Mouse (Mus musculus) hindbrain, postnatal 0 days (tissue): ENCODE measurements around the gene Sf3a3. TPM values are rescaled to one million over a fixed set of nuclear protein-coding genes. Genes with fewer than 3 reads are reported as not detected.

Experiments used
- ATAC-seq: fragments of 200-750 bp; cut with Nextera tagmentation; 2 replicates; pipeline ENCODE4 v1.8.0; 2017; ENCODE audit warnings: mild to moderate bottlenecking, moderate TSS enrichment, moderate library complexity
- DNase-seq: peaks from one replicate; pipeline ENCODE4 v3.0.0-alpha.2; 2015; ENCODE audit warnings: low spot score
- H3K27ac ChIP-seq: fragments of 300-500 bp; sonication (generic); 2 replicates; pipeline ENCODE4 v1.5.1; 2014; ENCODE audit warnings: mild to moderate bottlenecking
- H3K27me3 ChIP-seq: fragments of 300-500 bp; sonication (generic); 2 replicates; pipeline ENCODE4 v1.6.1; 2014; ENCODE audit warnings: low read length, mixed read lengths; ENCODE audit not compliant: insufficient read depth
- H3K36me3 ChIP-seq: fragments of 300-500 bp; sonication (generic); 2 replicates; pipeline ENCODE4 v1.6.1; 2014; ENCODE audit warnings: low read length, mixed read lengths; ENCODE audit not compliant: insufficient read depth
- H3K4me1 ChIP-seq: fragments of 300-500 bp; sonication (generic); 2 replicates; pipeline ENCODE4 v1.6.1; 2014; ENCODE audit warnings: antibody characterized with exemption, low read length, mixed read lengths; ENCODE audit not compliant: insufficient read depth
- H3K4me2 ChIP-seq: fragments of 300-500 bp; sonication (generic); 2 replicates; pipeline ENCODE4 v1.6.1; 2014; ENCODE audit warnings: low read depth, mild to moderate bottlenecking, low read length, moderate library complexity, mixed read lengths
- H3K4me3 ChIP-seq: fragments of 300-500 bp; sonication (generic); 2 replicates; pipeline ENCODE4 v1.5.1; 2014; ENCODE audit warnings: low read length
- H3K9ac ChIP-seq: fragments of 300-500 bp; sonication (generic); replicated peaks from 2 replicates; pipeline ENCODE4 v1.6.1; 2014; ENCODE audit warnings: mild to moderate bottlenecking, low read length, moderate library complexity, mixed read lengths
- H3K9me3 ChIP-seq: fragments of 300-500 bp; sonication (generic); 2 replicates; pipeline ENCODE4 v1.6.1; 2016; ENCODE audit warnings: low read length, mixed read lengths
- CTCF ChIP-seq: IDR thresholded peaks from 2 replicates; pipeline ENCODE4 v1.5.1; 2016; ENCODE audit warnings: antibody characterized with exemption, control low read depth, low read depth
- WGBS: fragments of 180-500 bp; shearing (Covaris S2); extraction: QIAGEN DNeasy Blood & Tissue Kit; methylation state at CpG from one replicate; pipeline ENCODE4 v1.1.7; 2014; 5-methylcytosine and 5-hydroxymethylcytosine counted together
- polyA plus RNA-seq: library from polyadenylated mRNA; unstranded; fragments of >200 nt; fragmentation: Nextera tagmentation; extraction: Ambion mirVana; gene quantifications from 2 replicates; pipeline ENCODE4 v1.2.1, GENCODE M21; 2015
- total RNA-seq: library from RNA; depleted of rRNA; stranded (reverse); fragments of >200 nt; gene quantifications from 2 replicates; pipeline ENCODE4 v1.2.3, GENCODE M21; 2014

Sf3a3 gene
- total and polyA plus RNA-seq, 2 experiments from 2014 or later = 18.7 to 79.7 TPM

DNA sequence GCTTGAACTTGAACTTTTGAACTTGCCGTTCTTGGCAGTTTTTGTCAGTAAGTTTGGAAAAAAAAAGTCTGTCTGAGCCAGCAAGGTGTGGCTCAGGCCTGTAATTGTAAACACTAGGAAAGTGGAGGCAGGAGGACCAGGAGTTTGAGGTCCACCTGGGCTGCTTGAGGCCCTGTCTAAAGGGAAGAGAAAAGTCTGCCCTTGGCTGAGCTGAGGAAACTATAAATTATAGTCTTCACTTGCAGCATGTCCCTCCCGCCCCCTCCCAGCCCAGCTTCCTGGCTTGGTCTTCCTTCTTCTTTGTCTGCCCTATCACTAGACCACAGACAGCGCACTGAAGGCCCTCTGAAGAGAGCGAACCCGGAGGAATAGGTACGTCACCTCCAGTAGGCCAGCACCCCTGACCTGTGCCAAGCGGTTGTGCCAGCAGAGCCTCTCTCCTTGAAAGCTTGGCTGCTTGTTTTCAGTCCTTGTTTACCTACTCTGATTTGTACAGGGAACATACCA, 44.8 kb downstream of the Sf3a3 start:
- no peak overlapping the region for H3K27ac ChIP-seq
- H3K4me3 ChIP-seq = no peak overlapping the region
- no peaks in the 10 kb centered on the region for H3K4me1 ChIP-seq
- 86% methylated on average over 7 of the region's 7 CpGs for WGBS
- H3K4me2 ChIP-seq = no peak overlapping the region
- no peak overlapping the region for H3K9ac ChIP-seq
- no peak for DNase-seq
- H3K27me3 ChIP-seq = no peaks in the 10 kb centered on the region
- ATAC-seq = no peak
- no peaks in the 10 kb centered on the region for H3K9me3 ChIP-seq
- no peak for TF ChIP-seq CTCF
- no peaks in the 10 kb centered on the region for H3K36me3 ChIP-seq

DNA sequence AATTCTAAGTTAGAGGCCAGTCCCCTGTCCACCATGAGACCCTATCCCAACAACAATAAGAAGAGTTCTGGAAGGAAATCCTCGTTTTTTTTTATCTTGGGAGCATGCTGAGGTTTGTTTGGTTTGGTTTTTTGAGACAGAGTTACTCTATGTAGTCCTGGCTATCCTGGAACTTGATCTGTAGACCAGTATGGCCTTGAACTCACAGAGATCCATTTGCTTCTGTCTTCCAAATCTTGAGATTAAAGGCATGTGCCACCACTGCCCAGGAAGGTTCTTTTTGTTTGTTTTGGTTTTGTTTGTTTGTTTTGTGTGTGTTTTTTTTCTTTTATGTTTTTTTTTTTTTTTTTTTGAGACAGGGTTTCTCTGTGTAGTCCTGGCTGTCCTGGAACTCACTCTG, 46.6 kb downstream of the Sf3a3 start:
- no peak overlapping the region for H3K9ac ChIP-seq
- H3K36me3 ChIP-seq = no peaks in the 10 kb centered on the region
- ATAC-seq (no peak), DNase-seq (no peak)
- no peak overlapping the region for H3K27ac ChIP-seq
- H3K27me3 ChIP-seq = no peaks in the 10 kb centered on the region
- no peaks in the 10 kb centered on the region for H3K4me1 ChIP-seq
- no peaks in the 10 kb centered on the region for H3K9me3 ChIP-seq
- no peak overlapping the region for H3K4me2 ChIP-seq
- no peak overlapping the region for H3K4me3 ChIP-seq
- no peak for TF ChIP-seq CTCF
- WGBS = 58% methylated on average over 1 of the region's 1 CpGs

DNA sequence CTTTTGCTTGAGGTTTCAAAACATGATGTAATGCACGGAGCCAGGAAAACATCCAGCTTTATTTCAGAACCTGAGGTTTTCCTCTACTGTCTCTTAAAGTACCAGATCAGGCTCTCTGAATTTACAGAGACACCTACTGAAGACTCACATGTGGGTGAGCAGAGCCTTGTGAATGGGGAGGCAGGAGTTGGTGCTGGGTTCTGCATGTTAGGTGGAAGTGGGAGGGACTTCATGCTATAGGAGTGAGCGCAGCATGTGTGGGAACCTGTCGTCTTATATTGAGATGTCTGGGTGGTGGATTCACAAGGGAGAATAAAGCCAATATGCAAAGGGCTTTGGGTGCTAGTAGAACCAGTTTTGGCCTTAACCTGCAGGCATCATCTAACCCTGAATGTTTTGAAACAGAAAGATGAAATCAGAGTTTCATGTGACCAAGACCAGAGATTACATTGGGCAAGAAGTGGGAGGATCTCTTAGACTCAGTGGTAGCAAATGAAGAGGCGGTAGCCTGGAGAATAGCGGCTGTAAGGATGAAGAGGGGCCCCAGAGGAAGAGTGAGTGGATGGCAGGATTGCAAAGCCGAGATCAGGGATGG, 48.4 kb downstream of the Sf3a3 start:
- Histone ChIP-seq H3K4me2 (no peak overlapping the region), H3K4me1 (no peaks in the 10 kb centered on the region), H3K27me3 (no peaks in the 10 kb centered on the region), H3K36me3 (no peaks in the 10 kb centered on the region), H3K9me3 (no peaks in the 10 kb centered on the region), H3K27ac (no peak overlapping the region), H3K4me3 (no peak overlapping the region), H3K9ac (no peak overlapping the region)
- 89% methylated on average over 6 of the region's 6 CpGs for WGBS
- no peak for DNase-seq
- TF ChIP-seq CTCF = no peak
- ATAC-seq = no peak

DNA sequence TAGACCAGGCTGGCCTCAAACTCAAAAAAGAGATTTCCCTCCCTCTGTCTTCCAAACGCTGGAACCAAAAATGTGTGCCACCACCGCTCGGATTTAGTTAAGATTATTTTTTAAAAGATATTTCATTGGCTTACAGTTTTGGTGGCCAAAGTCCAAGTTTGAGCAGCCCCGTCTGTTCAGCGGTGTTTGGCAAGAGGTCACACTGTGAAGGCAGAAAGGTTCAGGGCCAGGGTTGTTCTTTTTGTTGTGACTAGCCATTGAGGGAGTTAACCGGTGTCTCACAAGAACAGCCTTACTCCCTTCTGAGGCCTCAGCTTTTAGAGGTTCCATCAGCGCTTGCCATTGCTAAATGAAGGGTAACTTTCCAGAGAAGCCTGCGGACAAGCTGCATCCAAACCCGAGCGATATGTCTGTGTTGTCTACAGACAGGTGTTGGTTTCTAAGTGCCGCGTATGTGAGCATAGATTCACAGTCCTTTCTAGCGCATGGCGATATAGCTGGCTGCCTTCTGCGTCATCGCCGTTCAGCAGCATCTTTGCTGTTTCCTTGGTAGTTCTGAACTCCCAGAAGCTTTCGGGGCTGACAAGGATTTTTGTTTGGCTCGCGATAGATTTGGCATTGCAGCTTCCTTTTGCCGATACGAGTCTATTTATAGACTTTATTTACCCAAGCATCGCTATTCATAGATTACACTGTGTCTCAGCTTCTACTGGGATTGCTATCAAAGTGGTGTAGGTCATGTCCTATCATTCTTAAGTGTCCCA, 51.4 kb downstream of the Sf3a3 start:
- H3K4me2 ChIP-seq = no peak overlapping the region
- H3K27me3 ChIP-seq = no peaks in the 10 kb centered on the region
- H3K9me3 ChIP-seq = no peaks in the 10 kb centered on the region
- H3K4me3 ChIP-seq = no peak overlapping the region
- WGBS = 82% methylated on average over 23 of the region's 23 CpGs
- no peak for TF ChIP-seq CTCF
- no peaks in the 10 kb centered on the region for H3K4me1 ChIP-seq
- DNase-seq (no peak), ATAC-seq (no peak)
- no peaks in the 10 kb centered on the region for H3K36me3 ChIP-seq
- no peak overlapping the region for H3K27ac ChIP-seq
- no peak overlapping the region for H3K9ac ChIP-seq

DNA sequence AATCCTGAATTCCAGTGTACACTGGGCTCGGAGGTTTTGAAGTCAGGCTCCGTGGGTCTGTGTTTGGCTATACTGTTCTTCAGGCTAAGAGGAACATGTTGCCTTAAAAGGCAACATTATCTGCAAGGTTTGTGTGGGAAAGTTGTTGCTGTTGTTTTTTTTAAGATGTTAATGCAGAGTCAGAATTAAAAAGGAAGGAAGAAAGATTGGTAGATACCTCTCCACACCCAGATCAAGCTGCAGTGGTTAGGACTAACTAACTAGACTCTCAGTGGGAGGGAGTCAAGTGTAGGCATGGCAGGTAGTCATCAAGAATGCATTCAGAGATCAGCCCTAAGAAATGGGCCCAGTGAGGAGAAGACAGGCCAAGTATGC, 52.0 kb downstream of the Sf3a3 start:
- Histone ChIP-seq H3K9me3 (no peaks in the 10 kb centered on the region), H3K4me1 (no peaks in the 10 kb centered on the region), H3K4me2 (no peak overlapping the region), H3K27me3 (no peaks in the 10 kb centered on the region), H3K4me3 (no peak overlapping the region), H3K36me3 (no peaks in the 10 kb centered on the region), H3K27ac (no peak overlapping the region), H3K9ac (no peak overlapping the region)
- no peak for ATAC-seq
- TF ChIP-seq CTCF = no peak
- WGBS = 75% methylated on average over 2 of the region's 2 CpGs
- no peak for DNase-seq

DNA sequence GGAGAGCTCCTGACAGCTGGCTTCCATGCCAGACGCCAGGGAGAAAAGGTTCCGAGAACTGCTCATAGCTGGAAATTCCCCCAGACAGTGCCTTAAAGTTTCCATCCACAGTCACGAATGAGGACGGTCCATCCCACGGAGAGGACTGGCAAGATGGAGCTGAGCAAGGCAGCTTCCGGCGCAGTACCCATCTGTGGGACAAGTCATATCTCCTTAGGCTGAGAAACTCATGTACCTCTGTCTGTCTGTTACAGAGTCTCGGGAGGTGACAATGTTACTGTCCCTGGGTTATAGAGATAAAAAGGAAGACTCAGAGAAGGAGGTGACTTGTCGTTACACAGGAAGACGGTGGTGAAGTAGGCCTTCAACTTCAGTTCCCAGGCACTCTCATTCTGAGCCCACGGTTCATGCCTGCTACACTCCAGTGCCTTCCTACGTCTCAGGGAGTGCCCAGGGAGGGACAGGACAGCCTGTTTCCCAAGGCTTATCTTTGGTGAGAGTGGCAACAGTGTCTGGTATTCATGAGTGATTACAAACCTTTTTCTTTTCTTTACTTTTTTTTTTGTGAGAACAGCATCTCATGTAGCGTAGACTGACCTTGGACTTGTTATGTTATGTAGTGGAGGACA, 54.5 kb downstream of the Sf3a3 start:
- no peak overlapping the region for H3K4me2 ChIP-seq
- no peaks in the 10 kb centered on the region for H3K36me3 ChIP-seq
- no peaks in the 10 kb centered on the region for H3K4me1 ChIP-seq
- H3K4me3 ChIP-seq = no peak overlapping the region
- DNase-seq (no peak), ATAC-seq (no peak)
- WGBS = 87% methylated on average over 13 of the region's 13 CpGs
- no peak for TF ChIP-seq CTCF
- no peaks in the 10 kb centered on the region for H3K9me3 ChIP-seq
- H3K9ac ChIP-seq = no peak overlapping the region
- no peaks in the 10 kb centered on the region for H3K27me3 ChIP-seq
- H3K27ac ChIP-seq = no peak overlapping the region

DNA sequence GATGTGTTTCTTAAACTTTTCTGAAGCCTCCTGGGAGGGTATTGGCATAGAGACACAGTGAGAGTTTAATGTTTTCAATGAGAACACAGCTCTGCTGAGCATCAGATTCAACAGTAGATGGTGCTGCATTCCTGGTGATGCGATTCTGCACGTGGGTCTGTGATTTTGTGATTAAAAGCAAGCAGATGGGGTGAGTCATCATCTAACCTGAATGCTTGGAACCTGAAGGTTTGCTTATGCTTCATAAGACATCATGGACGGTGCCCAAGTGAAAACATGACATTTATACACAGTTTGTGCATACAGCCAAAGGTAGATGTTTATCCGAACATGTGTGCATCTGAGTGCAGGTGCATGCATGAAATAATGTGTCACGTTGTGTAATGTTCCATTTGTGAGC, 56.0 kb downstream of the Sf3a3 start:
- no peak overlapping the region for H3K9ac ChIP-seq
- no peaks in the 10 kb centered on the region for H3K9me3 ChIP-seq
- no peaks in the 10 kb centered on the region for H3K36me3 ChIP-seq
- TF ChIP-seq CTCF = peak; percentile 37
- H3K27ac ChIP-seq = no peak overlapping the region
- H3K4me1 ChIP-seq = no peaks in the 10 kb centered on the region
- no peak overlapping the region for H3K4me2 ChIP-seq
- WGBS = 70% methylated on average over 5 of the region's 5 CpGs
- ATAC-seq = no peak
- H3K27me3 ChIP-seq = no peaks in the 10 kb centered on the region
- no peak overlapping the region for H3K4me3 ChIP-seq
- DNase-seq = peak; percentile 15
